Mouse (Mus musculus): ENCODE data around the gene Qprt.
"Not testable (repeated sequence)": the region's sequence is repeated elsewhere in the genome, so short reads cannot be mapped to it uniquely, and the experiment has no call there.

Gene Qprt

DNA sequence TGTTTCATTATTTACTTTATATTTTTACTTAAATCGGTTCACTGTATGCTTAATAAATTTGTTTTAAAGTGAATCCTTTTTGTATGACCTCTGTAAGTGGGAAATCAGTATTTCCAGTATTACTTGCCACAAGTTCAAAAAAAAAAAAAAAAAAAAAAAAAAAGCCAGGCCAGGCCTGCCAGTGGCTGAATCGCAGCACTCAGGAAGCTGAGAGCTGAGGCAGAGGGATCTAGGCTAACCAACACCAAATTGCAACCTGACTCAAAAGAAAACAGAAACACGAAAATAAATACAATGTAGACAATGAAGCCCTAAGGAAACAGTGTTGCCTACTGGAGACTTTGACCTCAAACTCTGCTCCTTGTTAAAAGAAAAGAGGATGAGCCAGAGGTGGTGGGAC, 28.1 kb downstream of the Qprt start:
- no peak for DNase-seq

DNA sequence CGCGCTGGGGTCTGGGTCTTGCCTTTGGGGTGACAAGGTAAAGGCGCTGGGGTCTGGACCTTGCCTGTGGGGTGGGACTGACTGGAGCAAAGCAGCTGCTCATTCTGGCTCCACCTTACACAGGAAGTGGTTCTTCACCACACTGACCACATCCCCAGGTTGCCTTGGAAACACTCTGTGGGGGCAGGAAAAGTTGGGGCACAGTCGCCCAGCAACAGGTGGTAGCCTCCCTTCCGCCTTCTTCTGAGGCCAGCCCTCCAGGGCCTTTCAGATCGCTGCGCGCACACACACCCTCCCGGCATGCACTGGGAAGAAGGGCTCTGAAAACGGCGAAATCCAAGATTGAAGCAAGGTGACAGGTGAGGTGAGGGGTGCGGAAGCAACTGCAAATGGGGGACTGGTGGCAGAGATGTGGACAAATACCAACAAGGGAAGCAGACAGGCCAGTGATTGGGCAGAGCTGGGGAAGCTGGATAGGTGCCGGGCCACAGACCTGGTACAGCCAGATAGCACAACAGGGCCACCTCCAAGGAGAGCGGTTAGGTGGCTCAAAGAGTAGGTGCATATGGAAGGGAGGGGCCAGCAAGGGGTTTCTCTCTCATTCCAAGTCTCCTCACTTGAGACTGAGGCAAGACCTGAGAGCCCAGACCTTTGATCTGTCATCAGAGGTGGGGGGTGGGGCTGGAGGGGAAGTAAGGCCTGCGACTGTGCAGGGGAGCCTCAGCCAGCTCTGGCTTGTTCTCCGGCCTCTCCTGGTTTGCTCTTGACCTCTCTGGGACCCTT, 30.7 kb downstream of the Qprt start, which contains the start of gene AI467606:
AI467606 (plus strand) TSS at position 246 of the 783 bp plus-strand sequence.
- DNase-seq: peak; percentile 87 to 89

- no peak for DNase-seq
Measured at GRCm38 (mm10) chr7:127090154-127091113, 31.6 kb downstream of the Qprt start.

- DNase-seq: peak; percentile 47 to 64
Measured at GRCm38 (mm10) chr7:127088901-127089845, 32.9 kb downstream of the Qprt start.

DNA sequence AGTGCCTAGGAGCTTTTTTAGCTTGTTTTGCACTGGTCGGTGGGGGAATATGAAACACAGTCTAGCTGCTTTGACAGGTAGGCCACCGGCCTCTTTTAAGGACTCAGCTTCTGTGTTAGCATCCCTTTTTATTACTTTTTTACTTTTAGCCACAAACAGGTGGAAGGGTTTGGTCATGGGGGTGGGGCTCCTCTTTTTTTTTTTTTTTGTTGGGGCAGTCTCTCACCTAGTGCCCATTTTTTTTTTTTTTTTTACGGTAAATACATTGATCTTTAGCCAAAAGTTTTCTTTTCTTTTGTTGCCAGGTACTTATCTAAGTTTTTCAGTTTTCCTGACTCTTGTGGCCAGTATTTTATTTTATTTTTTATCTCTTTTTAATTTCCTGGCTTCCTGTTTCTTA, 33.9 kb downstream of the Qprt start:
- DNase-seq: no peak

- not testable (repeated sequence) for DNase-seq
Measured at GRCm38 (mm10) chr7:127087278-127088010, 34.6 kb downstream of the Qprt start, which contains the start of gene Zg16. Gene Zg16 (minus strand): TSS chr7:127087328.

DNA sequence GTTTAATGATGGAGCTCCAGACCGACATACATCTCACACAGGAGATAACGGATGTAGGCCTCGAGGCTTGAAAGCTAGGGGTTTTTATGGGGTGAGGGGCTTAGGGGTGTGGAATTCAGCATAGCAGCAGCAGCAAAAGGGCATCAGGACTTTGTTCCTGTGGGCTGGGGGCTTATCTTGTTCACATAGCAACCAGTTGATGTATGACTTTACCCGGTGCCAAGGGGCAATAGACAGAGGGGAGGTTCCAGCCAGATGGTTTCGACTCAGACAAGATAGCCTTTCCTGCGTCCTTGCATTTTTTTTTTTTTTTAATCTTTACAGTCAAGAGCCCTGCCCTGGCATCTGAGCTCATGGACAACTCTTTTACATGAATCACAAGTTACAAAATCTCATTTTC, 36.3 kb downstream of the Qprt start:
- not testable (repeated sequence) for DNase-seq

DNA sequence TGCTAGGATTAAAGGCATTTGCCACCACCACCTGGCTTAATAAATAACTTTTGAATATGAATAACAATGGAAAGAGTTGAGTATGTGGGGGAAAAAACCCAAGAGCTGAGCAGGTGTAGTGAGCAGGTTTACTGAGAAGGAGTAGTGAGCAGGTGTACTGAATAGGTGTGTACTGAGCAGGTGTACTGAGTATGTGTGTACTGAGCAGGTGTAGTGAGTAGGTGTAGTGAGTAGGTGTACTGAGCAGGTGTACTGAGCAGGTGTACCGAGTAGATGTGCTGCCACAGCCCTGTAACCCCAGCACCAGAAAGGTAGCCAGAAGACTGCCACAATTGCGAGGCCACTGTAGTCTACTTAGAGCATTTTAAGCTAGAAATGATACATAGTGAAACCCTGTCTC, 37.2 kb downstream of the Qprt start:
- DNase-seq: no peak

DNA sequence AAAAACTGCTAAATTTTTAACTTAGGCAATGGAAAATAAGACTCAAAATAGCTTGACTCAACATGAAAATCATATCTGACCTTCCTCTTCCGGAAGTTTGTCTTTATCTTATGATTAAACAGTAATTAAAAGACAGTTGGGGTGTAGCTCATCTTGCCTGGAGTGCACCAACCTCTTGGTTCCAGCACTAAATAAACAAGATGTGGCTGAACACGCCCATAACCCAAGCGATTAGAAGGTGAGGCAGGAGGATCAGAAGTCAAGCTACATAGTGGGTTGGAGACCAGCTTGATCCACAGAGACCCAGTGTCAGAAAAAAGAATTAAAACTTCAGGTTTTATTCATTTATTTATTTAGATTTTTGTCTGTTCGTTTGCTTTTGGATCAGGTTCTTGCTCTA, 38.3 kb downstream of the Qprt start:
- no peak for DNase-seq

- no peak for DNase-seq
Measured at GRCm38 (mm10) chr7:127082995-127083394, 39.0 kb downstream of the Qprt start.

GRCm38 (mm10) chr7:127082271-127082670, 39.8 kb downstream of the Qprt start:
- no peak for DNase-seq

GRCm38 (mm10) chr7:127080045-127080444, 42.0 kb downstream of the Qprt start:
- DNase-seq: no peak

DNA sequence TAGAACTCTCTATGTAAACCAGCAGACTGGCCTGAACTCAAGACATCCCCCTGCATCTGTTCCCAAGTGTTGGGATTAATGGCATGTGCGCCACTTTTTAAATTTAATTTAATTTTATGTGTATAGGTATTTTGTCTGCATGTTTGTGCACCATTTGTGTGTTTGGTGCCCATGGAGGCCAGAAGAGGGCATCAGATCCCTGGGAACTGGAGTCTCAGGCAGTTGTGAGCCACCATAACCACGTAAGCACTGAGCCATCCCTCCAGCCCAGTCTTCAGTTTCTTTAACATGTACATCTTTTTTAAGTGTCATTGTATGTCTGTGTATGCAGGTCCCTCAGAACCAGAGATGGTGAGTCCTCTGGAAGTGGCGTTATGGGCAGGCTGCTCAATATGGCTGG, 44.3 kb downstream of the Qprt start:
- no peak for DNase-seq

GRCm38 (mm10) chr7:127076188-127076587, 45.8 kb downstream of the Qprt start:
- DNase-seq: no peak

DNA sequence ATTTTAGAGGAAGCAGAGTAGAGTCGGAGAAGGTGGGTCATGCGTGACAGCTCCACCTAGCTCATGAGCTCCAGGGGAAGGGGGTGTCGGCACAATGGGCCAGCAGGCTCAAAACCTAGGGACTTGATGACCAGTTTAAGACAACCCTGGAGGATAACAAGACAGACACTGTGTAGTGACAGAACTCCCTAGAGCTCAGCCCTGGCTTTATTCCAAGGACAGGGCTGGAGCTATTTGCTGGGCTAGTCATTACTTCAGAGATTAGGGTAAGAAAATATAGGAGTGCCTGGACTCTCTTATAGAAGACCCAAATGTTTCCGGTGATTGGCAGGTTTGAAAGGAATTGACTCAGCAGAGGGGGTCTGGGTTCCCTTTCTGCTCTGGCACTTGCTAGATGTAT, 48.8 kb downstream of the Qprt start:
- no peak for DNase-seq

DNA sequence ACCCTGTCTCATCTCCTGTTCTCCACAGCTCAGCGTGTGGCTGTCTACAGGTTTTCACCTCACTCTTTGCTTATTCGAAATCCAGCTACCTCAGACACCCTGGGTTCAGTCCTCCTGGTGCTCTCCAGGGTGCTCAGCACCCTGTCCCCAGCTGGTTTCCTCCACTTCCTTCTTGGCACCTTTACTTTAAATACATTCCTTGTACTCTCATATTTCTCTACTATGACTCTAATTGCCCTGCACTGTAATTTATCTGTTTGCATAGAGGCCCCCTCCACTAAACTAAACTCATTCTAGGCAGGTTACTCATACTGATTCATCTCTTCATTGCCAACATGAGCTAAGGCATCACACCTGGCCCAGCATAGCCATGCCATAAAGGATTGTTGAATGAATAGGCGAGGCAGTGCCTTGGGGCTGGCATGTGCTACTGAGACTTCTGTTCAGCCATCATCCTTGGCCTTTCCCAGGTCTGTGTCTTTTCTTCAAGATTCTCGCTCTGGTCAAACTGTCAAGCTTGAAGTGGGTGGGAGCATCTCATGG, 51.1 kb downstream of the Qprt start:
- DNase-seq: no peak

GRCm38 (mm10) chr7:127066317-127066716, 55.7 kb downstream of the Qprt start:
- DNase-seq: no peak

GRCm38 (mm10) chr7:127065538-127065937, 56.5 kb downstream of the Qprt start:
- DNase-seq: no peak

Measured in lung, postnatal 4 days (tissue).